Mouse (Mus musculus): ENCODE measurements around the gene Mknk1.

- TF ChIP-seq POLR2A (IDR thresholded peaks at IDR 0.05; ENCODE audit: borderline replicate concordance, low read depth, low read length), result no peak
- no peak for TF ChIP-seq CTCF (IDR thresholded peaks at IDR 0.05; ENCODE audit: low read depth, low read length)
These were observed 17.3 kb downstream of the Mknk1 start for GRCm38 (mm10) chr4:115856282-115856681.
